Mouse (Mus musculus): Measurements from ENCODE around the gene Sacm1l. TPM values are rescaled to one million over a fixed set of nuclear protein-coding genes. Genes with fewer than 3 reads are reported as not detected.

The Sacm1l gene
- total RNA-seq, 2 experiments from 2014 or later, result 27.6 to 70.7 TPM

DNA sequence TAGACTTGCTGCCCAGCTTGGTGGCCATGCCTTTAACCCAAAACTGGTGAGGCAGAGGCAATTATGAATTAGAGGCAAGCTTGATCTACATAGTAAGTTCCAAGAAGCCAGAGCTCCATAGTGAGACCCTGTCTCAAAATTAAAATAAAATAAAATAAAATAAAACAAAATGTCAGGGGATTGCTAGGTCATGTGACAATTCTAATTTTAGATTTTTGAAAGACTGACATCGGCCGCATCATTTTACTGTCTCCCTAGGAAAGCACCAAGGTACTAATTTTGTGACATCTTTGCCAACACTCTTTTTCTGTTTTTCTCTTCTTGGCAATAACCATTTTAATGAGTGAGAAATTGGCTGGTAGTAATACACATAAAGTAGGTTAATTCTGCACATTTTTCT, 7.1 kb downstream of the Sacm1l start:
- no peak for ATAC-seq (replicated peaks; ENCODE audit: low FRiP score, low TSS enrichment, poor library complexity, severe bottlenecking)

- ATAC-seq (replicated peaks; ENCODE audit: low FRiP score, low TSS enrichment, poor library complexity, severe bottlenecking), result no peak
Observed at GRCm38 (mm10) chr9:123538189-123538588, 8.6 kb downstream of the Sacm1l start.

DNA sequence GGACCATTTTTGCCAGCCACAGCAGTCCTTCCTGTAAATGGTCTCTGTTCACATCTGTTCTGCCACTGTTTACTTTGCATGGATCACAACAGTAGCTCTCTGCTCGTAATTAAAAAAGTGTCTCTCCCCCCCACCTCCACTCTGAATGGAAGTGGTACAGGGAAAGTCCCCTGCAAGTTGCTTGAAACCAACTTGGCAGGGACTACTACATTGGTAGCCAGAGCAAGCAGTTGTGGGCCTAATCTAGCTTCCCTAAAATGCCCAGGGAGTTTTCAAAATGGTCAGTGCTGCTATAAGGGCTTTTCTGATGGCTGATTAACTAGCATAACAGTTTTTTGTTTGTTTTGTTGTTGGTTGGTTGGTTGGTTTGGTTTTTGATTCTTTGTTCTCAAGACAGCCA, 9.5 kb downstream of the Sacm1l start:
- no peak for ATAC-seq (replicated peaks; ENCODE audit: low FRiP score, low TSS enrichment, poor library complexity, severe bottlenecking)

GRCm38 (mm10) chr9:123539823-123540222, 10.3 kb downstream of the Sacm1l start:
- no peak for ATAC-seq (replicated peaks; ENCODE audit: low FRiP score, low TSS enrichment, poor library complexity, severe bottlenecking)

GRCm38 (mm10) chr9:123554599-123554998, 25.0 kb downstream of the Sacm1l start:
- no peak for ATAC-seq (replicated peaks; ENCODE audit: low FRiP score, low TSS enrichment, poor library complexity, severe bottlenecking)

DNA sequence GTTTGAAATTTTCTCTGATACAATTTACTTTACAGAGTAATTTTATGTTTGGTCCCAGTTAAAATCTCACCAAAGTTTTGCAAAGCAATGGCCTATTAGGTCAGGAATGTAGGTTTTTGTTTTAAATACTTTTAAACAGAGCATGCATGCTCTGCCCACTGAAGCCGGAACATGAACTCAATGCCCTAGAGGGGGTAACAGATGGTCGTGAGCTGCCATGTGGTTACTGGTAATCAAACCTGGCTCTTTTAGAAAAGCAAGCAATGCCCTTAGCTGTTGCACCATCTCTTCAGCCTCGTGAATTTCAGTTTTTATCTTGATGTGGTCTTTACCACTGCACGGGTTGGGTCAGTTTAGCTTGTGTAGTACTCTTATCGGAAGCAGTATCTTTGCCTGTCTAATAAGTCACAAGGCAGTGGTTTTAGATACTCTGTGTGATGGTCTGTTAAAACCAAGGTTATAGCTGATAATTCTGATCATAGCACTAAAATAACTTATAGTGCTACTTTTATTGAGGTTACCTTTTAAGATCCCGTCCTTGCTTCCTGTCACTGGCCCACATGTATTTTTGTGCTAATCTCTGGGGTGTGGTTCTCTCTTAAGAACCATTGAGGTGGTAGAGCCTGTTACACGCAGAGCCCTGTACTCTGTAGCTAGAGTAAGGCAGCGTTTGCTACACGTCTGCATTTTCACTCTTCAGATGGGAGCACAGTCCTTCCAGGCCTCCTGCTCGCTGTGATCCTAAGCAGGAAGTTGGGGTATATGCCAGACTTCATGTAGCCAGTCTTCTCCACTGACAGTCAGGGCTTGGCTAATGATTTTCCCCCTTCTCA, 48.0 kb downstream of the Sacm1l start:
- peak; percentile 50 for ATAC-seq (replicated peaks; ENCODE audit: low FRiP score, low TSS enrichment, poor library complexity, severe bottlenecking)

DNA sequence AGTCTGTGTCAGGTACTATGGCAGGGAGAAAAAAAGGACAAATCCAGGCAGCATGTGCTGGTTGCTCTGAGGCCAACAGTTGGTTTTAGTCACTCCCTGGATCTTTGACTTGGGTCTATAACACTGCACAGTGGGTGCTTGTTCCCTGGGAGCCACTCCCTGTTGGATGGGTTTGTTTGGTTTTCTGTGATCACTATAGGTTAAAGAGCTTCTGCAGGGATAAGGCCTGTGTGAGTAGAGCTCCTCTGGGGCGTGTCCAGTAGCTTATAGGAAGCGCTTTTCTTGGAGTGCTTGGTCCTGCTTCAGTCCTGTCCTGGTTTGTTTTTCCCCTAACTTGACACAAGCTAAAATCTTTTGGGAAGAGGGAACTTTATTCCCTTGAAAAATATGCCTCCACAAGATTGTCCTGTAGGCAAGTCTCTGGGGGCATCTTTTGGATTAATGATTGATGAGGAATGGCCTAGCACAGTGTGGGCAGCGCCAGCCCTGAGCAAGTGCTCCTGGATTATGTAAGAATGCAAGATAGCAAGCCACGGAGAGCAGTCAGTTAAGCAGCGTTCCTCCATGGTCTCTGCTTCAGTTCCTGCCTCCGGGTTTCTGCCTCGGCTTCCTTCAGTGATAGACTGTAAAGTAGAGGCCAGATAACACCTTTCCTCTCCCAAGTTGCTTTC, 59.8 kb downstream of the Sacm1l start:
- peak; percentile 49; the same call in 1 of the 2 replicates for ATAC-seq (replicated peaks; ENCODE audit: low FRiP score, low TSS enrichment, poor library complexity, severe bottlenecking)

DNA sequence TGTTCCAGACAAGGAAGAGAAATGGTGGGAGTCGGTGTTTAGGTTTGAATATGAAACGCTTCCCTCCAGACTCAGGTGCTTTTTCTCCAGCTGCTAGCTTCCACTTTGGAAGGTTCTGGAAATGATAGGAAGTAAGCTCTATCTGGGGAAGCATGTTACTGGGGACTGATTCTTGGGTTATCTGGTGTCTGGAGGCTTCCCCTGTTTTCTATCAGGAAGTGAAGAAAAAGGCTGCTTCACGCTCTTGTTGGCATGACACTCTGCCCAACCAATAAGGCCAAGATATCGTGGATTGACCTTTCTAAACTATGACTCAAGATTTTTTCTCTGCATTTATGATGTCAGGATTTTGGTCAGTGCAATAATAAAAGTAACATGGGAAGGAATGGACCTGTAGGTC, 65.6 kb downstream of the Sacm1l start:
- ATAC-seq (replicated peaks; ENCODE audit: low FRiP score, low TSS enrichment, poor library complexity, severe bottlenecking), result no peak

GRCm38 (mm10) chr9:123596910-123597309, 67.4 kb downstream of the Sacm1l start:
- ATAC-seq (replicated peaks; ENCODE audit: low FRiP score, low TSS enrichment, poor library complexity, severe bottlenecking), result no peak

DNA sequence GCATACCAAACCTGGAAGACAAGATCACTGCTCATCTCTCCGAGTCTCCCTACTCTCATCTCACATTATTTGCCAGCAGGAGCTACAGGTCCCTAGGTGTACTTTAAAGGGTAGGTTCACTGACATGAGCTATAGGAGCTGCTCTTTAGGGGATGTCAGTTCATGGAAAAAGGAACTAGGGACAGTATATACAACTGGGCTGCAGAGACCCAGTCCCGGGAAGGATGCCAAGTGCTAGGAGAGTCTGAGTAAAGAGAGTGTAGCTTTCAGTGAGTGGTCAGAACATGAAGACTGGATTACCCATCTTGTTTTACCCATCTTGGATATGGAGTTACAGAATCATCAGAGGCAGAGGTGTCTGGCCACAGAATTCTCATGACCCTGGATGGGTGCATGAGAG, 67.8 kb downstream of the Sacm1l start:
- ATAC-seq (replicated peaks; ENCODE audit: low FRiP score, low TSS enrichment, poor library complexity, severe bottlenecking), result no peak

- ATAC-seq (replicated peaks; ENCODE audit: low FRiP score, low TSS enrichment, poor library complexity, severe bottlenecking), result no peak
Observed at GRCm38 (mm10) chr9:123601529-123601928, 72.0 kb downstream of the Sacm1l start.

DNA sequence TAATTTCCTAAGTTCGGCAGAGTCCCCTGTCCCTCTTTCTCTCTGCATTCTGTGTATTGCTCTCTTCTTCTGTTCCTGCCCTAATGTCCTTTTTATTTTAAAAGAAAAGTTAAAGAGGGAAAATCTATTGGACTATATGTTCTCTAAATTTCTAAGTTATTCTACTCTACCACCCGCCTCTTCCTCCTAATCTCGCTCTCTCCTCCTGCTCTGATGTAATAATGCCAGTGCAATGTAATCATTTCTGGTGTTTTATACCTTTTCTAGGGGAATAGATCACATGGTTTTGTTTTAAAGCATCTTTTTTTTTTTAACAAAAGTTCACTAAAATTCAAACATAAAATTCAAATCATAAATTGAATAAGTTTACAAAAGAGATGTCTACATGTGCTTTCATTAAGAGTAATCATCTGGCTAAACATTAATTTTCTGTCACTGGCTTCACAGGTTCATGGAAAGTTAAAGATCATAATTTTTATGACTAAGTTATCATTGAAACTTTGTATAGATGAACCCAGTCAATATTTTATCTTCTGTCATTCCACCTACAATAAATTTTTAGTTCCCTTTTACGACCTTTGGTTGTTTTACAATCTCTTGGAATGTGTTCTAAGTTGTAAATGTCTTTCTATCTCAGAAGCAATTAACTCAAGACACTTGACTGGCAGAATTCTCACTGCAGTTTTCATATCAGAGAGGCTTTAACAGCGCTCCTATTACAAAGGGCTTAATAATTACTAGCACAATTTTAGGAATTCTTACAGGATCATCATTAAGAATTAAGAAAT, 90.9 kb downstream of the Sacm1l start:
- ATAC-seq (replicated peaks; ENCODE audit: low FRiP score, low TSS enrichment, poor library complexity, severe bottlenecking), result no peak

GRCm38 (mm10) chr9:123624741-123625140, 95.2 kb downstream of the Sacm1l start:
- no peak for ATAC-seq (replicated peaks; ENCODE audit: low FRiP score, low TSS enrichment, poor library complexity, severe bottlenecking)

DNA sequence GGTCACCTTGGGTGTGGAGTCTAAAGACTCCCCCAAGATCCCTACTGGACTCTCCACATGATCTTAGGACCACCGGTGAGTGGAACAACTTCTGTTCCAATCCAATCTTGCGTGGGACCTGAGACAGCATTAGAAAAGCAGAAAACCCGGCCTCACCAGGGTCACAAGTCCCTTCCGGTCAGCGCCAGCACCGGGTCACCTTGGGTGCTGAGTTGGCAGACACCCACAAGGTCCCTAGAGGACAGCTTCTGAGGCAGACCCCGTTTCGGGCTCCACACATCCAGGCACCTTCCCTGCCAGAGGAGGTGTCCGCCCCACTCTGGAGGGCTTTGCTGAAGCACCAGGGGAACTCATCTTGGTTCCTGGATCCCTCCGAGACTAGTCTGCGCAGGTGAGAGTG, 96.3 kb downstream of the Sacm1l start:
- ATAC-seq (replicated peaks; ENCODE audit: low FRiP score, low TSS enrichment, poor library complexity, severe bottlenecking), result no peak

- no peak for ATAC-seq (replicated peaks; ENCODE audit: low FRiP score, low TSS enrichment, poor library complexity, severe bottlenecking)
Observed at GRCm38 (mm10) chr9:123631666-123632065, 102.1 kb downstream of the Sacm1l start.

DNA sequence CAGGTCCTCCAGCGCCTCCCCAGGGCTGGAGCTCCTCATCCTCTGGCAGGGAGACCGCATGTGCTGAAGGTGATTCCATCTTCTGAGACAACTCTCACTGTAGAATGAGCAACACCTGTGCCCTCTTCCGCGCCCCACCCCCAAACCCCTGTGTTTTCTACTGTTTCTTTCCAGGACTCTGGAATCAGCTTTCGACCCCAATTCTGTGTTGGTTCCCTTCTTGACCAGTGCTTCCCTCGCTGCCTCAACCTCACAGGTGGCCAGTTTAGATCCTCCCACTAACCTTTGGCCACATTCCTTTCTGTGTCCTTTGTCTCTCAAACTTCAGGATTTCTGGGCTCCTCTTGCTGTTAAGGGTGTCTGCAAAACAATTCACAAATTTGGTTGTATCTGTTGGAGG, 102.7 kb downstream of the Sacm1l start, which contains the start of gene Slc6a20b:
TSS of gene Slc6a20b (minus strand) at position 285 of the 400 bp plus-strand sequence.
- ATAC-seq (replicated peaks; ENCODE audit: low FRiP score, low TSS enrichment, poor library complexity, severe bottlenecking), result no peak

DNA sequence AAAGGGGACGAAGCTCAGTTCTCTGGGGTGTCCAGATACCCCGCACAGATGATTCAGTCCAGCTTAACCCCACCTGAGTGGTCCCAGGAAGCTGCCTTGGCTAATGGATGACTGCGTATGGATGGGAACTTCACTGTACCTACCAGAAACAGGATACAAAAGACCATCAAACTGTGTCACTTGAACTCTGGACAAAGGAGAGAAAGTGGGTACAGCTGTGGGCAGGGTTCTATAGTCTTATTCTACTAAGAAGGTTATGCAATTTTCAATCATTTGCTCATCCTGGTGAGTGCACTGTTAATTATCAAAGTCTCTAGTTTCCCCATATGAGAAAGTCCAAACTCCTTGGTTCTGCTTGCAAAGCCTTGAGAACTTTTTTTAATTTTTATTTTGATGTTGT, 103.4 kb downstream of the Sacm1l start:
- ATAC-seq (replicated peaks; ENCODE audit: low FRiP score, low TSS enrichment, poor library complexity, severe bottlenecking), result no peak

GRCm38 (mm10) chr9:123636771-123637170, 107.2 kb downstream of the Sacm1l start:
- ATAC-seq (replicated peaks; ENCODE audit: low FRiP score, low TSS enrichment, poor library complexity, severe bottlenecking), result no peak

DNA sequence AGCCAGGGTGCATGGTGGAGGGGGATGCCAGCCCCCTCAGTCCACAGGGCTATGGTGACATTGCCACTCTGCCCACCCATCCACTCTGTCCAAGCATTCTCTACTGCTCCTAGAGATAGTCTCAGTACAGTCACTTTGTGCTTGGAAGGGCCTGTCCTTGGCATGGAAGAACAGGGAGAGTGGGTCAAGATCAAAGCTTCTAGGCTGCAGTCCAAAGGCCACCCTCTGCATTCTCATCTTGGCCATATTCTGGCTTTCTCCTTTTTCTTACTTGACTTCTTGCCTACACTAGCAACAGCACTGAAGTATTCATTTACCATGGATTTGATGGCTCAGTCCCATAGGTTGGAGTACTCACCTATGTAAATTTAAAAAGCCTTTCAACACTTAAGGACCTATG, 108.7 kb downstream of the Sacm1l start:
- ATAC-seq (replicated peaks; ENCODE audit: low FRiP score, low TSS enrichment, poor library complexity, severe bottlenecking), result no peak

GRCm38 (mm10) chr9:123638668-123639089, 109.1 kb downstream of the Sacm1l start:
- peak; percentile 77 for ATAC-seq (replicated peaks; ENCODE audit: low FRiP score, low TSS enrichment, poor library complexity, severe bottlenecking)
